Mouse (Mus musculus): Measurements from ENCODE around the gene Cntn2.

GRCm38 (mm10) chr1:132581845-132582839 lies 39.1 kb upstream of the Cntn2 start:
- no peak for TF ChIP-seq CTCF (conservative IDR thresholded peaks at IDR 0.05; ENCODE audit: insufficient read depth, insufficient read length, low read depth, low read length)
- no peak for TF ChIP-seq POLR2A (IDR thresholded peaks at IDR 0.05; ENCODE audit: low read depth, low read length)
